Mouse (Mus musculus) forebrain, embryonic 15.5 days (tissue): ENCODE results near the gene Tet3. TPM values are rescaled to one million over a fixed set of nuclear protein-coding genes. Genes with fewer than 3 reads are reported as not detected.
A peak's percentile ranks its signal among the peaks of the same experiment; 100 is the strongest.
"Not testable (repeated sequence)": the region's sequence is repeated elsewhere in the genome, so short reads cannot be mapped to it uniquely, and the experiment has no call there.

Experiments
- ATAC-seq: fragments of 200-750 bp; cut with Nextera tagmentation; replicated peaks from 2 replicates; pipeline ENCODE4 v1.8.0; 2017; ENCODE audit warnings: mild to moderate bottlenecking, moderate TSS enrichment, moderate library complexity
- H3K27ac ChIP-seq: fragments of 300-500 bp; sonication (generic); replicated peaks from 2 replicates; pipeline ENCODE4 v1.5.1; 2015; ENCODE audit warnings: mild to moderate bottlenecking, inconsistent platforms
- H3K27me3 ChIP-seq: fragments of 300-500 bp; sonication (generic); 2 replicates; pipeline ENCODE4 v1.6.1; 2015; ENCODE audit warnings: inconsistent platforms
- H3K36me3 ChIP-seq: fragments of 300-500 bp; sonication (generic); 2 replicates; pipeline ENCODE4 v1.6.1; 2015; ENCODE audit warnings: mild to moderate bottlenecking, inconsistent platforms
- H3K4me1 ChIP-seq: fragments of 300-500 bp; sonication (generic); 2 replicates; pipeline ENCODE4 v1.6.1; 2015; ENCODE audit warnings: inconsistent platforms
- H3K4me2 ChIP-seq: fragments of 300-500 bp; sonication (generic); replicated peaks from 2 replicates; pipeline ENCODE4 v1.6.1; 2015; ENCODE audit warnings: mild to moderate bottlenecking, inconsistent platforms
- H3K4me3 ChIP-seq: fragments of 300-500 bp; sonication (generic); 2 replicates; pipeline ENCODE4 v1.5.1; 2015; ENCODE audit warnings: mild to moderate bottlenecking, inconsistent platforms
- H3K9ac ChIP-seq: fragments of 300-500 bp; sonication (generic); replicated peaks from 2 replicates; pipeline ENCODE4 v1.6.1; 2015; ENCODE audit warnings: mild to moderate bottlenecking, inconsistent platforms
- H3K9me3 ChIP-seq: fragments of 300-500 bp; sonication (generic); 2 replicates; pipeline ENCODE4 v1.6.1; 2016; ENCODE audit warnings: inconsistent platforms
- WGBS: fragments of 180-500 bp; shearing (Covaris S2); methylation state at CpG from one replicate; pipeline ENCODE4 v1.1.7; 2015; ENCODE audit warnings: mixed read lengths; 5-methylcytosine and 5-hydroxymethylcytosine counted together
- polyA plus RNA-seq: library from polyadenylated mRNA; unstranded; fragments of >200 nt; fragmentation: Nextera tagmentation; extraction: Ambion mirVana; gene quantifications from 2 replicates; pipeline ENCODE4 v1.2.1, GENCODE M21; 2015

Gene Tet3
- polyA plus RNA-seq, 1 experiment from 2014 or later: 71.3 TPM

DNA sequence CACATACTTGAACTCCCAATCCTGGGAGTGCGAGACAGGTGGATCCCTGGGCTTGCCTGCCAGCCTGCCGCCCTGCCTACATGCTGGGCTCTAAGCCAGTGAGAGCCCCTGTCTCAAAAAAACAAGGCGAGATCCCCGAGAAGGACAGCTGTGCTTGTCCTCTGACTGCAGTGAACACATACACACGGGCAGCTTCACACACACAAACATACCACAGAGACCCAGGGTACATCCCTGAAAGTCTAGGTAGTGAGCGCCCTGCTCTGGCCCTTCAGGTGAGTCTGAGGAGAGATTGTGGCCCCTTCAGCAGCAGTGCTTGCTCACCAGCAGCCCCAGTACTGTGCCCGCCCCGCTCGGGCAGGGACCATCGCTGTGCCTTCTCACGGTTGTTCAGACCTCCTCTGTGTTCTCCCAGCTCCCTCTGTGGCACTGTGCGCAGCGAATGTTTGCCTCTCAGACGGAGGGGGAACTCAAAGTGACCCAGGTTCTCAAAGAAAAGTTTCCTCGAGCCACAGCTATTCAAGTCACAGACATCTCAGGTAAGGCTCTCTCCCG, 108.0 kb downstream of the Tet3 start:
- 88% methylated on average over 16 of the region's 16 CpGs for WGBS
- 0 out of 2 replicates have a peak overlapping the region, but pooled peaks have one; percentile 94 for H3K9ac ChIP-seq

DNA sequence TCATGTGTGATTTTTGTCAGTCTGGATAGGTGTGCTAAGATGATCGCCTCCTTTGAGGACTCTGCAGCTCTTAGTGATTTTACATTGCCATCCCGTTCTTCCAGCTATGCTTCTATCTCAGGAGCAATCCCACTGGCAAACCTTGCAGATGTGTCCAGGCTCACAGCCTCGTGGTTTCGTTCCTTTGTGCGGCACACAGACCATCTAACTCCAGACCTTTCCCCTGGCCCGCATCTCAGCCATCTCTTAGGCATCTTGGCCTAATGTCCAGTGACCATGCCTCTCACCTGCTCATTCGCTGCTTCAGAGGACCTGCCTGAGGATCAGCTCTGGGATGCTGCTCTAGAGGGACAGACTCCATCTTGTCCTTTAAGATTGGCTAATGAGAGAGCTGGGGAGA, 108.7 kb downstream of the Tet3 start:
- Histone ChIP-seq H3K9me3 (no peaks in the 10 kb centered on the region), H3K4me2 (peak overlapping the region; percentile 81), H3K36me3 (peaks cover 15% of the 10 kb centered on the region), H3K4me1 (peaks cover 16% of the 10 kb centered on the region), H3K27ac (no peak overlapping the region), H3K4me3 (peak overlapping the region; percentile 91), H3K9ac (peak overlapping the region; percentile 94; the same call in 1 of the 2 replicates), H3K27me3 (no peaks in the 10 kb centered on the region)
- no peak for ATAC-seq
- 84% methylated on average over 7 of the region's 7 CpGs for WGBS

More for the DNA sequence above, 108.0 kb downstream of the Tet3 start:
- peaks cover 15% of the 10 kb centered on the region for H3K36me3 ChIP-seq
- no peak for ATAC-seq
- peaks cover 16% of the 10 kb centered on the region for H3K4me1 ChIP-seq
- no peak overlapping the region for H3K4me2 ChIP-seq
- no peak overlapping the region for H3K27ac ChIP-seq
- no peak overlapping the region for H3K4me3 ChIP-seq
- no peaks in the 10 kb centered on the region for H3K27me3 ChIP-seq
- H3K9me3 ChIP-seq: no peaks in the 10 kb centered on the region

DNA sequence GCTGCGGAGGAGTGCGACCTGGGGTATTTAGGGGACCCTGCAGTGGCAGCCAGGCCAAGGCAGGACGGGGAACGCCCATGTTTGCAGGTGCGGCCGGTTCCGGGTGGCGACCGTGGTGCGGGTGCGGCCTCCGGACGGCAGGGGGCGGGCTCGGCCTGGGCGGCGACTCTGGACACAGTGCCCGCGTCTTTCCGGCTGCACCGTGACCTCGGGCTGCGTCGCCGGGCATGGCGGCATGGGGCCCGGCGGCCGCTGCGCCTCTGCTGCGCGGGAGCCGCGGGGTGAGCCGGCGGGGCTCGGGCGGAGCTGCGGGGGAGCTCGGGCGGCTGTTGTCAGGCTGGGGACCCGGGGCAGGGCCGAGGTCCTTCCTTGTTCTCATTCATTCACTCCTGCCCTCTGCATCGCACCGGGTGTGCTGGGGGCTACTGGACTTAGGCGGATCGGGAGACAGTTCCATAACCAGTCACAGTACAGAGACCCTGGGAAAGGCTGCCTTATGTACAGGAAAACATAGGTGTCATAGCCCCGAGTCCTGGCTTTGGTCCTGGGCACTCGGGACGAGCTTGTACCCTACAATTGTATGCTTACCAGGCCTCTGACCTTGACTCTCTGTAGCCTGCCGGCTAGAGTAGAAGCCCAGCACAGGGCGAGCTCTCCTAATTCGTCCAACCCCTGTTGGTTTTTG, 109.5 kb downstream of the Tet3 start:
- peaks cover 15% of the 10 kb centered on the region for H3K36me3 ChIP-seq
- peak overlapping the region; percentile 81 for H3K4me2 ChIP-seq
- H3K9me3 ChIP-seq: no peaks in the 10 kb centered on the region
- no peaks in the 10 kb centered on the region for H3K27me3 ChIP-seq
- H3K4me1 ChIP-seq: peaks cover 16% of the 10 kb centered on the region
- ATAC-seq: peak; percentile 95
- H3K9ac ChIP-seq: peak overlapping the region; percentile 94
- H3K27ac ChIP-seq: no peak overlapping the region
- 1% methylated on average over 40 of the region's 53 CpGs for WGBS
- peak overlapping the region; percentile 91 for H3K4me3 ChIP-seq

DNA sequence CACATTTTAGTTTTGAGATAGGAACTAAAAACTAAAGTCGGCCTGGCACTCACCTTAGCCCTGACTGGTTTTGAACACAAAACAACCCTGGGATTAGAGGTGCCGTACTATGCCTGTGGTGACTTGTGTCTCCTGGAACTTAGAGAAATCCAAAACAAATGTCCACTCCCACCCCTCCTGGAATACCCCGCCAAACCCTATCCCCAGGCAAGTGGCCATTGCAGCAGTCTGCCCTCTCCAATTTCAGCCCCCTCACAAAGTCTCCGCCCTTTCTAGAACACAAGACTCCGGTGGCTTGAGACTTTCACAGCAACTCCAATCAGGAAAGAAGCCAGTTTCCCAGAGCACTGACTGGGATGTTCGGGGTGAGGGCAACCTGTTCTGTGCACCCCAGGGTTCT, 110.0 kb downstream of the Tet3 start, which contains the start of gene Bola3:
Bola3 (plus strand) TSS at position 275 of the 400 bp plus-strand sequence.
- ATAC-seq: no peak; the same call in none of the 2 replicates
- no peaks in the 10 kb centered on the region for H3K9me3 ChIP-seq
- WGBS: 31% methylated on average over 6 of the region's 6 CpGs
- H3K4me3 ChIP-seq: peak within 1 kb of the TSS; percentile 91
- peak within 1 kb of the TSS; percentile 94 for H3K9ac ChIP-seq
- H3K4me2 ChIP-seq: peak within 1 kb of the TSS; percentile 81
- peaks cover 9% of the 10 kb centered on the region for H3K36me3 ChIP-seq
- no peaks in the 10 kb centered on the region for H3K27me3 ChIP-seq
- H3K4me1 ChIP-seq: peaks cover 16% of the 10 kb centered on the region
- no peak within 1 kb of the TSS for H3K27ac ChIP-seq

DNA sequence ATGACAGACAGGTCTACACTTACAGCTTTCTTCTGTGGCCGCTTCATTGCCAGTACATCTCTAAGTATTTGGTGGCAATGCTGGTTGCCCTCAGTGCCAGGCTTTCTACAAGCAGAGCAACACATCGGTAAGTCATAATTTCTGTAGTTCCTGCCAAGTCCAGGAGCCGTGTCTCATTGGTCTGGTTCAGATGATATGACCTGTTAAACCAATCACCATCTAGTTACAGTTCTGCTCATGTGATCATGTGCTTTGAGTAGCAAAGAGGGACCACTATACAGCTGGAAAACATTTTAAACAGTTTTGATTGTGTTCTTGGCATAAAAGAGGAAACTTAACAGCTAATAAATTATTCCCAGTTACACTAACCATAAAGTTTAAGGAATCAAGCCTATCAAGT, 111.0 kb downstream of the Tet3 start:
- WGBS: 91% methylated on average over 3 of the region's 3 CpGs
- no peak overlapping the region for H3K4me2 ChIP-seq
- no peaks in the 10 kb centered on the region for H3K9me3 ChIP-seq
- no peak for ATAC-seq
- no peak overlapping the region for H3K4me3 ChIP-seq
- no peak overlapping the region for H3K27ac ChIP-seq
- peaks cover under 1% of the 10 kb centered on the region; the same call in 1 of the 2 replicates for H3K36me3 ChIP-seq
- H3K9ac ChIP-seq: no peak overlapping the region
- H3K27me3 ChIP-seq: no peaks in the 10 kb centered on the region
- peaks cover 16% of the 10 kb centered on the region for H3K4me1 ChIP-seq

DNA sequence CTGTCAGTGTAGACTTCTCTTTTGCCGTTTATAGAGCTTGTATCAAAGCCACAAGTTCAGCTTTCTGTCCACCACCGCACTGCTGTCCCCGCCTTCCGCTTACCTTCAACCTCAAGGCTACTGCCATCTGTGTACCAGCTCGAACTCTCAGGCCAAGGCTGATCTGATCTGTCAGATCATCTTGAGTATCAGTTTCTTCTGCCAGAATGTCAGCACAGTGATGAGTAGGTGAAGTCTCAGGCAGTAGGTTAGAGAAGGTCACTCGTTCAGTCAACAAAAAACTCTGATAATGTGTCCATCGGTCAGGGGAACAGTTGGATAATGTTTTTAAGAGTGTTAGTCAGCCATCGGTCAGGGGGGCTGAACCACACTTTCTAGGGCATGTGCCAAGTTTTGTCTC, 113.6 kb downstream of the Tet3 start:
- not testable (repeated sequence) for H3K9ac ChIP-seq, H3K4me3 ChIP-seq, ATAC-seq, H3K27me3 ChIP-seq, H3K4me2 ChIP-seq, H3K9me3 ChIP-seq, H3K27ac ChIP-seq
- Histone ChIP-seq H3K4me1 (peaks cover 11% of the 10 kb centered on the region), H3K36me3 (peaks cover 17% of the 10 kb centered on the region)
- WGBS: 94% methylated on average over 8 of the region's 8 CpGs

DNA sequence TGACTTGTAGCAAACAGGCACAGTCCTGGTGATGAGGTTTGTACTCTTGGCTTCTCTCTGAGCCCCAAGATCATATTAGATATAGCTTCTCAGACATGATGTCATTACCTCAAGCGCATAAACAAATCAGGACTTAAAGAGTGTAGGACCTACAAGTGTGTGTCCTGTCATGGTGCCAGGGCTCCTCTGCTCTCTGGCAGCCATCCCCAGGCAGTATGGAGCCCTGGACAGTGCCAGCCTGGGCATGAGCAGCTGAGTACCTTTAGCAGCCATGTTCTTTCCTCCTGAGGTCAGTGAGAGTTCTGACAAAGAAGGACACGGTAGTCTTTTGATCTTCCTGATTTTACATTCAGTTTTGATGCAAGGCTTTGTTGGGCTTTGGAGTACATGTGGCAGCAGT, 115.9 kb downstream of the Tet3 start:
- Histone ChIP-seq H3K27me3 (no peaks in the 10 kb centered on the region), H3K4me1 (no peaks in the 10 kb centered on the region), H3K27ac (no peak overlapping the region), H3K9ac (no peak overlapping the region), H3K4me3 (no peak overlapping the region), H3K36me3 (peaks cover 37% of the 10 kb centered on the region), H3K4me2 (no peak overlapping the region), H3K9me3 (no peaks in the 10 kb centered on the region)
- 89% methylated on average over 2 of the region's 2 CpGs for WGBS
- ATAC-seq: no peak

DNA sequence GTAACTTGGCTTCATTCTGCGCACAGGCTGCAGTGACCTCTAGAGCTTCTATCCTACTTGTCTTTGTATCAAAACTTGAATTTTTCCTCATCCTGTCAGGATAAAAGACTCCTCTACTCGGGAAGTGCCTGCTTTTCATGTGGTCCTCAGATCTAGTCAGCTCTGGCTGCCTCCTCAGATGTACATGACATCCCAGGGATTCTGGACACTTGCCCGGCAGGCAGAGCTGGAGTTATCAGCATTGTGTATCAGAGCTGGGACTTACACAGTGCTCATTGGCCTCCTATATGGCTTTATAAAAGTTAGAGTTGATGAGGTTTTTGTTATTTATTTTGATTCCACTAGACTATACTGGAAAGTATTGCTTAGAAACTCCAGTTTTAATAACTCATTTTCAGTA, 117.5 kb downstream of the Tet3 start:
- Histone ChIP-seq H3K4me2 (no peak overlapping the region), H3K36me3 (peaks cover 41% of the 10 kb centered on the region), H3K27ac (no peak overlapping the region), H3K4me1 (no peaks in the 10 kb centered on the region), H3K27me3 (no peaks in the 10 kb centered on the region), H3K4me3 (no peak overlapping the region), H3K9ac (no peak overlapping the region), H3K9me3 (no peaks in the 10 kb centered on the region)
- ATAC-seq: no peak
- WGBS: 80% methylated on average over 3 of the region's 3 CpGs

DNA sequence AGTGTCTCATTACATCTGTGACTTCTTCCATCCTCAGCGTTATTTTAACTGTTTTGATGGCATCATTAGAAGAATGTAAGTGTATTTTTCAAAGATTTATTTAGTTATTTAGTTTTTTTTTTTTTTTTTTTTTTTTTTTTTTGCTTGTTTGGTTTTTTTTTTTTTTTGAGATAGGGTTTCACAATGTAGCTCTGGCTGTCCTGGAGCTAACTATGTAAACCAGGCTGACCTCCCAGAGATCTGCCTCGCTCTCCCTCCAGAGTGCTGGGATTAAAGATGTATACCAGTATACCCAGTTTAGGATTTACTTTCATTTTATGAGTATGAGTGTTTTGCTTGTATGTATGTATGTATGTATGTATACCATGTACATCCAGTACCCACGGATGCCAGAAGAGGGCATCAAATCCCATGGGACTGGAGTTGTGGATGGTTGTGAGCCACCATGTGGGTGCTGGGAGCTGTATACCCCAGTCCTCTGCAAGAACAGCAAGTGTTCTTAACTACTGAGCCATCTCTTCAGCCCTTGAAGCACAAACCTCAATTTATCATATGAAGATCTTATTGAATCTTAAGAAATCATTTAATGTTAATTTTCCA, 131.2 kb downstream of the Tet3 start:
- ATAC-seq: no peak
- Histone ChIP-seq H3K27me3 (no peaks in the 10 kb centered on the region), H3K4me3 (no peak overlapping the region), H3K36me3 (peaks cover 33% of the 10 kb centered on the region), H3K9me3 (no peaks in the 10 kb centered on the region), H3K9ac (no peak overlapping the region), H3K4me2 (no peak overlapping the region), H3K4me1 (peaks cover 20% of the 10 kb centered on the region), H3K27ac (no peak overlapping the region)
- 91% methylated on average over 3 of the region's 3 CpGs for WGBS

DNA sequence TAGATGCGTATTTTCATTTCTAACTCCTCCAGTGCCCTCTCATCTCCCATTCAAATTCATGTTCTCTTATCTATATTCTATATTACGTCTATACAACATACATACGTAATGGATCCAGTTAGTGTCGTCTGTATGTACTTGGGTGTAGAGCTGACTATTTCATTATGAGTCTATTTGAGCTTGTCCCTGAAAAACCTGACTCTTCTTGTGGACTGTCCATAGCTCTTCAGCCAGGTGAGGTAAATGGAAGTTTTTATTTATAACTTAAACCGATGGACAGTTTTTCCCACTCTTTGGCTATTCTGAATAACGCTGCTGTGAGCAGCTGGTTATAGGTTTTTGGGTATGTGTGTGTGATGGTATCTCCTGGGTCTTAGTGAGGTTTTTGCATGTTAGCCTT, 132.1 kb downstream of the Tet3 start:
- ATAC-seq: no peak
- Histone ChIP-seq H3K27me3 (no peaks in the 10 kb centered on the region), H3K4me1 (peaks cover 20% of the 10 kb centered on the region), H3K9ac (peak overlapping the region; percentile 97), H3K4me2 (peak overlapping the region; percentile 78), H3K36me3 (peaks cover 25% of the 10 kb centered on the region), H3K9me3 (no peaks in the 10 kb centered on the region), H3K4me3 (peak overlapping the region; percentile 91), H3K27ac (no peak overlapping the region)
- 70% methylated on average over 6 of the region's 6 CpGs for WGBS

DNA sequence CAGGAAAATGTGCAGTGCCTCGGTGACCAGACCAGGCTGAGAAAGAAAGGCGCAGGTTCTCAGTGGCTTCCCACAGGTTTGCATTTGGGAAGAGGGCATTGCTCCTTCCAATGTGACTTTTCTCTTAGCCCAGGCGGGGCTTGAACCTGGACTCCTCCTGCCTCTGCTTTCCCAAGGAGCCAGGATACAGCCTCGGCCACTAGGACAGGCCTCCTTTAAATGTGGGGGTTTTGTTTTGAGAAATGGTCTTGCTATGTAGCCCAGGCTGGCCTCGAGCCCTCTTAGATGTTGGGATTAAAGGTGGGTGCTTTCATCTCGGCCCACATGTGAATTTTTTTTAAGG, 132.5 kb downstream of the Tet3 start:
- ATAC-seq: peak; percentile 30
- Histone ChIP-seq H3K9ac (peak overlapping the region; percentile 97), H3K27me3 (no peaks in the 10 kb centered on the region), H3K4me3 (peak overlapping the region; percentile 91), H3K27ac (peak overlapping the region; percentile 92), H3K4me2 (peak overlapping the region; percentile 78), H3K9me3 (no peaks in the 10 kb centered on the region), H3K36me3 (peaks cover 21% of the 10 kb centered on the region), H3K4me1 (peaks cover 20% of the 10 kb centered on the region)
- 7% methylated on average over 6 of the region's 6 CpGs for WGBS

DNA sequence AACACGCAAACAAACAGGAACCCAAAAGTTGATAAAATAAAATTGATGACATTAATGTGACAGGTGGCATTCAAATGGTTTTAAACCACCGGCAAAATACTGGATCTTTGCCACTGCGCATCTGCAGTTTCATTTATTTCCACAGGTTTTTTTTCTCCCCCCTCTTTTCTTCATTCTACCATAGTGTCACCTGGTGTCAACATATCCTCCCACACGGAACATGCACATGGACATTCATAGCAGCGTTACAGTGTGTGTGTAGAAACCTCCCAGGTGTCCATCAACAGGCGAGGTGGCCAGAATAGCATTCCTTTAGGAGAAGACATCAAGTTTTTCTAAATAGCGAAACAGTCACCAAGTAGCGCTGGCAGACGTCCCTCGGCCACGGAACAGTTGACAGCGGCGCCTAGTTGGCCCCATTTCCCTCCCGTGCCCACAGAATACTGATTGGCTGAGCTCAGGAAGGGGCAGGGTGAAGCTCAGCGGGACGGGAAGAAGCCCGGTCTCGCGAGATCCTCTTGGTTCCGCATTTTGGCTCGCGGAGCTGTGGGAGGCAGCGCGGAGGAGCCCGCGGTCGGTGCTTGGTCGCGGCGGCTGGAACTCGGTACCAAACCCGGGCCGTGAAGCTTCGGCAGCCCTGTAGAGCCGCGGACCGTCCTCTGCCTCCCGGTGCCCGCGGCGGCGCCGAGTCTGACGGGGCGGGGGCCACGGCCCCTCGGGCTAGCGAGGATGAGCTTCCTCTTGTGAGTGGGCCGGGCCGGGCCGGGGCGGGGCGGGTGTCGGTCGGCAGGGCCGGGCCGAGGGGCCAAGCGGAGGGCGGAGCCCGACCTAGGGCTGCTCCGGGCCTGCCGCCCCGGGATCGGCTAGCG, 133.1 kb downstream of the Tet3 start, which contains the start of the genes Mthfd2 and Mob1a:
Mthfd2 (minus strand) TSS at position 384 of the 869 bp plus-strand sequence.
Mob1a (plus strand) TSS at position 492 of the 869 bp plus-strand sequence.
- Histone ChIP-seq H3K4me2 (peak within 1 kb of the TSS; percentile 78), H3K9me3 (no peaks in the 10 kb centered on the region), H3K4me3 (peak within 1 kb of the TSS; percentile 91), H3K36me3 (peaks cover 16% of the 10 kb centered on the region), H3K27ac (peak within 1 kb of the TSS; percentile 92), H3K4me1 (peaks cover 20% of the 10 kb centered on the region), H3K9ac (peak within 1 kb of the TSS; percentile 97), H3K27me3 (no peaks in the 10 kb centered on the region)
- peak; percentile 99 for ATAC-seq
- WGBS: under 1% methylated on average over 58 of the region's 65 CpGs
